Mouse (Mus musculus): ENCODE data around the gene Golga4. TPM values are rescaled to one million over a fixed set of nuclear protein-coding genes. Genes with fewer than 3 reads are reported as not detected.

Golga4 gene
- polyA plus RNA-seq, 1 experiment from 2014 or later: 51.3 TPM

DNA sequence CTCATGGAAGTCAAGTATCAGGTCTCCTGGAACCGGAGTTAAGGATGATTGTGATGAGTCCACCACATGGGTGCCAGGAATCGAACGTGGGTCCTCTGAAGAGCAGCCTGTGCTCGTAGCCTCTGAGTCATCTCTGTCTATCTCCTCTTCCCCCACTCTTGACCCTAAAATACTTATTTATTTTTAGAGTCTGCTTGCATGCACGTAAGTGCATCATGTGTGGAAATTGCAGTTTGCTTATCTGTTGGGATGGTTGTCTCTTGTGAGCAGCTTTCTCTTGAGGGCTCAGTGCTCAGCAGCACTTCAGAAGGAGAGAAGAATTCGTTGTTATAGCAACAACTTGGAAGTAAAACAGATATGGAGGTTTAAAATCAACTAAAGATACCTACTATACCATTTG lies 9.4 kb downstream of the Golga4 start:
- ATAC-seq (replicated peaks): no peak
- H3K4me3 ChIP-seq: no peak overlapping the region
- WGBS: 97% methylated on average over 6 of the region's 6 CpGs

GRCm38 (mm10) chr9:118516162-118516561 lies 10.1 kb downstream of the Golga4 start:
- Histone ChIP-seq H3K4me1 (0 out of 2 replicates have a peak, but pooled peaks cover 3% of the 10 kb centered on the region), H3K4me2 (no peak overlapping the region)
- 96% methylated on average over 3 of the region's 3 CpGs for WGBS

More for the DNA sequence above, 9.4 kb downstream of the Golga4 start:
- Histone ChIP-seq H3K27ac (no peak overlapping the region), H3K4me1 (0 out of 2 replicates have a peak, but pooled peaks cover 3% of the 10 kb centered on the region), H3K9me3 (no peaks in the 10 kb centered on the region), H3K4me2 (no peak overlapping the region), H3K27me3 (replicated peaks) (no peaks in the 10 kb centered on the region), H3K9ac (no peak overlapping the region), H3K36me3 (replicated peaks) (peaks cover 11% of the 10 kb centered on the region; the same call in 1 of the 2 replicates)

DNA sequence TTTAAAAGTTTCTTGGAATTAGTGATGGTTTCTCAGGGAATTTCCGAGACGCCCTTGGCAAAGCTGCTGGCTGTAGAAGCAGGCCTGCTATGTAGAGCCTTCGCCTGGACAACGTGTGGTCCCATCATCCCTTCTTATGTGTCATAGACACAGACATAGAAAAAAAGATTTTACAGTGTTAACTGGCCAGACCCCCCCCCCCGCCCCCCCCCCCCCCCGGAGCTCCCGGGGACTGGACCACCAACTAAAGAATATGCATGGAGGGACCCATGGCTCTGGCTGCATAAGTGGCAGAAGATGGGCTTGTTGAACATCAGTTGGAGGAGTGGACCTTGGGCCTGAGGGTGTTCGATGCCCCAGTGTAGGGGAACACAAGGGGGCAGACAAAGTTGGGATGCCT lies 11.6 kb downstream of the Golga4 start:
- no peak overlapping the region for H3K4me2 ChIP-seq
- no peaks in the 10 kb centered on the region for H3K9me3 ChIP-seq
- no peak overlapping the region for H3K4me3 ChIP-seq
- no peaks in the 10 kb centered on the region for H3K27me3 ChIP-seq (replicated peaks)
- 0 out of 2 replicates have a peak, but pooled peaks cover 3% of the 10 kb centered on the region for H3K4me1 ChIP-seq
- no peak overlapping the region for H3K27ac ChIP-seq
- no peak for ATAC-seq (replicated peaks)
- H3K36me3 ChIP-seq (replicated peaks): peaks cover 13% of the 10 kb centered on the region; the same call in 1 of the 2 replicates
- 86% methylated on average over 8 of the region's 8 CpGs for WGBS
- H3K9ac ChIP-seq: no peak overlapping the region

More at GRCm38 (mm10) chr9:118516162-118516561, 10.1 kb downstream of the Golga4 start:
- Histone ChIP-seq H3K27ac (no peak overlapping the region), H3K9ac (no peak overlapping the region), H3K27me3 (replicated peaks) (no peaks in the 10 kb centered on the region), H3K9me3 (no peaks in the 10 kb centered on the region), H3K36me3 (replicated peaks) (peaks cover 11% of the 10 kb centered on the region; the same call in 1 of the 2 replicates), H3K4me3 (no peak overlapping the region)
- ATAC-seq (replicated peaks): no peak

DNA sequence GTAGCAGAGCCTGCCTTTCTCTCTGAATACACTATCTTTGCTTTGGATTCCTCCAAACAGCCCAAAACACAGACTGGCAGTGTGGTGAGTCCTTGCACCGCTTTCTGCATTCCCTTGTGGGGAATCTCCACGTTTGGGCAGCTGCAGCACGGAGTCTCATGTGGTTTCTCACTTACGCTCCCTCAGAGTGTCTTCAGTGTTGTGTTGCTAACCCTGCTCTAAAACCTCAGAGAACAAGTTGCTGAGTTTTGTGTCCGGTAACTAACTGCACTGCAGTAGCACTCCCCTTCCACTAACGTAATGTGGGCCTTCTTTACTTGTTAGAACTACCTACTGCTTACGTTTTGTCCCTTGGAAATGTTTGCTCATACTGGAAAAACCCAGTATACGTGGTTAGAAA lies 13.0 kb downstream of the Golga4 start:
- no peak for ATAC-seq (replicated peaks)
- H3K36me3 ChIP-seq (replicated peaks): peaks cover 15% of the 10 kb centered on the region; the same call in 1 of the 2 replicates
- no peak overlapping the region for H3K27ac ChIP-seq
- no peaks in the 10 kb centered on the region for H3K9me3 ChIP-seq
- no peak overlapping the region for H3K4me3 ChIP-seq
- H3K4me1 ChIP-seq: 0 out of 2 replicates have a peak, but pooled peaks cover 3% of the 10 kb centered on the region
- no peaks in the 10 kb centered on the region for H3K27me3 ChIP-seq (replicated peaks)
- no peak overlapping the region for H3K9ac ChIP-seq
- 76% methylated on average over 8 of the region's 8 CpGs for WGBS
- H3K4me2 ChIP-seq: no peak overlapping the region

GRCm38 (mm10) chr9:118520011-118520410 lies 13.9 kb downstream of the Golga4 start:
- ATAC-seq (replicated peaks): no peak
- 67% methylated on average over 8 of the region's 8 CpGs for WGBS
- Histone ChIP-seq H3K9ac (no peak overlapping the region), H3K4me3 (no peak overlapping the region), H3K27me3 (replicated peaks) (no peaks in the 10 kb centered on the region), H3K36me3 (replicated peaks) (peaks cover 15% of the 10 kb centered on the region; the same call in 1 of the 2 replicates), H3K4me2 (no peak overlapping the region), H3K4me1 (0 out of 2 replicates have a peak, but pooled peaks cover 3% of the 10 kb centered on the region), H3K9me3 (no peaks in the 10 kb centered on the region), H3K27ac (no peak overlapping the region)

DNA sequence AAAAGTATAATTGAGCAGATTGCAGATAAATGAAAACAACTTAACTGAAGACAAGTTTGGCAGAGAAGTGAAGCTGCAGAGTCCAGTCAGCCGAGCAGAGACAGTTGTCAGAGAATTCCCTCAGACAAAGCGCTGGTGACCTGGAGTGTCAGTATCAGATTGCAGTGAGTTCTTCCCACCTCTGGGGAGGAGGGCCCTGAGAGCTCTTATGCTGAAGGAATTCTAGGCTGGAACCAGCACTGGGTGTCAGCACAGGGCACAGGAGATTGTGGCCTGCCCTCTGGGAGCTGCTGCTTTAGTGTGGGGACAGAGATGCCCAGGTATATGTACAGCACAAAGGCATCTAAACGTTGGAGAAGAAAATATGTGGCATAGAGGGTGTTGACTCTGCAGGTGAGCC lies 14.8 kb downstream of the Golga4 start:
- 25% methylated on average over 3 of the region's 3 CpGs for WGBS
- ATAC-seq (replicated peaks): no peak

GRCm38 (mm10) chr9:118521659-118522058 lies 15.6 kb downstream of the Golga4 start:
- no peak overlapping the region for H3K27ac ChIP-seq
- no peak overlapping the region for H3K9ac ChIP-seq
- no peaks in the 10 kb centered on the region for H3K9me3 ChIP-seq
- H3K4me2 ChIP-seq: no peak overlapping the region
- peaks cover 12% of the 10 kb centered on the region; the same call in 1 of the 2 replicates for H3K36me3 ChIP-seq (replicated peaks)
- H3K4me1 ChIP-seq: 0 out of 2 replicates have a peak, but pooled peaks cover 3% of the 10 kb centered on the region
- no peak for ATAC-seq (replicated peaks)
- 72% methylated on average over 8 of the region's 8 CpGs for WGBS
- no peaks in the 10 kb centered on the region for H3K27me3 ChIP-seq (replicated peaks)
- H3K4me3 ChIP-seq: no peak overlapping the region

More for the DNA sequence above, 14.8 kb downstream of the Golga4 start:
- no peak overlapping the region for H3K9ac ChIP-seq
- H3K27ac ChIP-seq: no peak overlapping the region
- H3K27me3 ChIP-seq (replicated peaks): no peaks in the 10 kb centered on the region
- no peak overlapping the region for H3K4me2 ChIP-seq
- 0 out of 2 replicates have a peak, but pooled peaks cover 3% of the 10 kb centered on the region for H3K4me1 ChIP-seq
- H3K9me3 ChIP-seq: no peaks in the 10 kb centered on the region
- no peak overlapping the region for H3K4me3 ChIP-seq
- H3K36me3 ChIP-seq (replicated peaks): peaks cover 12% of the 10 kb centered on the region; the same call in 1 of the 2 replicates

- WGBS: 80% methylated on average over 11 of the region's 11 CpGs
- no peak overlapping the region for H3K27ac ChIP-seq
- H3K4me2 ChIP-seq: no peak overlapping the region
- no peaks in the 10 kb centered on the region for H3K27me3 ChIP-seq (replicated peaks)
- no peaks in the 10 kb centered on the region for H3K9me3 ChIP-seq
- H3K4me1 ChIP-seq: 0 out of 2 replicates have a peak, but pooled peaks cover 3% of the 10 kb centered on the region
- H3K9ac ChIP-seq: no peak overlapping the region
- H3K4me3 ChIP-seq: no peak overlapping the region
- peaks cover 25% of the 10 kb centered on the region for H3K36me3 ChIP-seq (replicated peaks)
- ATAC-seq (replicated peaks): no peak
Observed at GRCm38 (mm10) chr9:118523738-118524137, 17.7 kb downstream of the Golga4 start.

DNA sequence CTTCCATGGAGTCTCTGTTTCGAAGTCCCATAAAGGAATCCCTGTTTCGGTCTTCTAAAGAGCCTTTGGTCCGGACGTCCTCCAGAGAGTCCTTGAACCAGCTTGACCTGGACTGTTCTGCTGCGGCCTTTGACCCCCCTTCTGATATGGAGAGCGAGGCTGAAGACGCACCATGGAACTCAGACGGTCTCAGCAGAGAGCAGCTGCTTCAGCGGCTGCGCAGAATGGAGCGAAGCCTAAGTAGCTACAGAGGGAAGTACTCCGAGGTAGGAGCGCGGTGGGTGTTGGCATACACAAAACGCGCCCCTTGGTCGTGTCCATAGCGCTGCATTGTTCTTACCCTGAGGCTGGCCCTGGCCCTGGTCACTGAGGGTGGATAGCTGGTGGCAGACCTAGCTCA lies 21.0 kb downstream of the Golga4 start:
- WGBS: 92% methylated on average over 18 of the region's 18 CpGs
- no peak for ATAC-seq (replicated peaks)

GRCm38 (mm10) chr9:118529783-118530182 lies 23.7 kb downstream of the Golga4 start:
- no peaks in the 10 kb centered on the region for H3K27me3 ChIP-seq (replicated peaks)
- no peak overlapping the region for H3K27ac ChIP-seq
- peaks cover 36% of the 10 kb centered on the region for H3K36me3 ChIP-seq (replicated peaks)
- ATAC-seq (replicated peaks): no peak
- H3K4me1 ChIP-seq: no peaks in the 10 kb centered on the region
- H3K4me3 ChIP-seq: no peak overlapping the region
- no peak overlapping the region for H3K9ac ChIP-seq
- no peaks in the 10 kb centered on the region for H3K9me3 ChIP-seq
- 90% methylated on average over 3 of the region's 3 CpGs for WGBS
- H3K4me2 ChIP-seq: no peak overlapping the region

More for the DNA sequence above, 21.0 kb downstream of the Golga4 start:
- no peak overlapping the region for H3K4me2 ChIP-seq
- no peak overlapping the region for H3K4me3 ChIP-seq
- H3K9me3 ChIP-seq: no peaks in the 10 kb centered on the region
- no peaks in the 10 kb centered on the region for H3K27me3 ChIP-seq (replicated peaks)
- no peak overlapping the region for H3K9ac ChIP-seq
- H3K36me3 ChIP-seq (replicated peaks): peaks cover 36% of the 10 kb centered on the region
- no peak overlapping the region for H3K27ac ChIP-seq
- H3K4me1 ChIP-seq: no peaks in the 10 kb centered on the region

DNA sequence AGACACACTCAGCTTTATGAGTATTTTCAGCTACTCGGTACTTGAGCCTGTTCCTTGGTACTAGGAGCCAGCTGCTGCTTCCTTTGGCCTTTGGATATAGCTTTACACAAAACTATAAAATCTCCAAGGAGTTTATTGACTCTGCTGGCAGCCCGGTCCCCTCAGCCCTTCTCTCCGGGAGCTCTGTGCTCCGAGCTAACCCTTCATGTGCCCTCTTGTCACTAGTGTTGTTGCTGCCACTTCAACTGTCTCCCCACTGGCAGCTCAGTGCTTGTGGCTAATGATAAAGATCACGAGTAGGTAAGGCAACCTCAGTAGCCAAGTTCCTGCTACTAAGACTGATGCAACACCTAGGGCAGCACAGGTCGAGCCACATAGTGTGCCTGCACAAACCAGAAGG lies 24.6 kb downstream of the Golga4 start:
- no peaks in the 10 kb centered on the region for H3K4me1 ChIP-seq
- H3K36me3 ChIP-seq (replicated peaks): peaks cover 41% of the 10 kb centered on the region
- no peak overlapping the region for H3K4me2 ChIP-seq
- no peak overlapping the region for H3K9ac ChIP-seq
- no peaks in the 10 kb centered on the region for H3K27me3 ChIP-seq (replicated peaks)
- no peaks in the 10 kb centered on the region for H3K9me3 ChIP-seq
- ATAC-seq (replicated peaks): no peak
- no peak overlapping the region for H3K27ac ChIP-seq
- WGBS: 91% methylated on average over 6 of the region's 6 CpGs
- H3K4me3 ChIP-seq: no peak overlapping the region

- Histone ChIP-seq H3K27me3 (replicated peaks) (no peaks in the 10 kb centered on the region), H3K36me3 (replicated peaks) (peaks cover 52% of the 10 kb centered on the region), H3K9me3 (no peaks in the 10 kb centered on the region), H3K27ac (no peak overlapping the region), H3K4me2 (no peak overlapping the region), H3K4me3 (no peak overlapping the region), H3K9ac (no peak overlapping the region), H3K4me1 (no peaks in the 10 kb centered on the region)
- 95% methylated on average over 7 of the region's 7 CpGs for WGBS
- ATAC-seq (replicated peaks): no peak
Observed at GRCm38 (mm10) chr9:118532516-118533205, 26.6 kb downstream of the Golga4 start.

DNA sequence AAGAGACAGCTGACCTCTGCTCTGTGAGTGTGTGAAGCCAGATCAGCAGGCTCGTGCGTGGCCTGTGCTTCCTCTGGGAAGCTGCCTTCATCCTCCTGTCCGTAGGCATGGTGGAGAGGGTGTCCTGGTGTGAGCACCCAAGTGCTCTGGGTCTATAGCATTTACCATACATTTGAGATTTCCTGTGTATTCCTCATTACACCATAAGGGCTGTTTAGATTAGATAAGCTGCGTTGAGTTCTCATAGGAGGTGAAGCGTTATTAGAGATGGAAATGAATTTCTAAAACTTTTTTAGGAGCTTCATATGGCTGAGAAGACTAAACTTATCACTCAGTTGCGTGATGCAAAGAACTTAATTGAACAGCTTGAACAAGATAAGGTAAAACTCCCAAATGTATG lies 30.9 kb downstream of the Golga4 start:
- Histone ChIP-seq H3K36me3 (replicated peaks) (peaks cover 61% of the 10 kb centered on the region), H3K4me2 (no peak overlapping the region), H3K4me1 (no peaks in the 10 kb centered on the region), H3K4me3 (no peak overlapping the region), H3K27me3 (replicated peaks) (no peaks in the 10 kb centered on the region), H3K9ac (no peak overlapping the region), H3K9me3 (no peaks in the 10 kb centered on the region), H3K27ac (no peak overlapping the region)
- WGBS: 94% methylated on average over 6 of the region's 6 CpGs
- no peak for ATAC-seq (replicated peaks)

Measured in midbrain, embryonic 15.5 days (tissue).